Mouse (Mus musculus): ENCODE data around the gene 2310011J03Rik.

DNA sequence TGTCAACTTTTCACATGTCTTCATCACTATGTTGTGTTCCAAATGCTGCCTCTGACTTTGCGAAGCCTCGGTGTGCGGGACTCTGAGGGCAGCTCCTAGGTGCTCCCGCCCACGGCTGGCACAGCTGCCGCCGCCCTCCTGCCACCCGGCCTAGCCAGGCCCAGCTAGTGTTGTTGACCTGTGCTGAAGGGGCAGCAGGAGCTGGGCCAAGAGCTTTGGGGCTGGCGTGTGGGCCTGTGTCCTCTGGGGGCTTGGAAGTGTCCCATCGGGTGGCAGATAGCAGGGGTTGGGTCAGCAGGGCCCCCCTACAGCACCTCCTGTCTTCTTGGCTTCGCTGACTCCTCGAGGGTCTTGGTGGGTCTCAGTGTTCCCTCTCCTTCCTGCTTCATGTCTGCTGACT lies 41.1 kb downstream of the 2310011J03Rik start:
- TF ChIP-seq RCOR1 (IDR thresholded peaks at IDR 0.05; ENCODE audit: low read depth, low read length) (no peak), RAD21 (IDR thresholded peaks at IDR 0.05; ENCODE audit: low read depth, low read length) (no peak), TAL1 (IDR thresholded peaks at IDR 0.05; ENCODE audit: low read length) (no peak), SIN3A (IDR thresholded peaks at IDR 0.05; ENCODE audit: low read length) (no peak), JUND (IDR thresholded peaks at IDR 0.05; ENCODE audit: low read depth, low read length) (no peak), MEF2A (IDR thresholded peaks at IDR 0.05; ENCODE audit: extremely low read depth, insufficient replicate concordance, low read depth, low read length, poor library complexity, severe bottlenecking) (no peak), EP300 (IDR thresholded peaks at IDR 0.05; ENCODE audit: low read depth in 1 of 2, low read length in 2 of 2) (no peak), POLR2A (IDR thresholded peaks at IDR 0.05; ENCODE audit: control insufficient read depth in 1 of 2, insufficient read depth in 1 of 2, low read depth in 1 of 2, low read length in 2 of 2, poor library complexity in 1 of 2) (no peak)

All from MEL (cell line).